Mouse (Mus musculus) lung, postnatal 25 days (tissue): ENCODE results near the gene Ube2n.

Experiments used
- DNase-seq: peaks from one replicate; pipeline ENCODE4 v3.0.0; 2022; ENCODE audit warnings: low spot score

Gene Ube2n

DNA sequence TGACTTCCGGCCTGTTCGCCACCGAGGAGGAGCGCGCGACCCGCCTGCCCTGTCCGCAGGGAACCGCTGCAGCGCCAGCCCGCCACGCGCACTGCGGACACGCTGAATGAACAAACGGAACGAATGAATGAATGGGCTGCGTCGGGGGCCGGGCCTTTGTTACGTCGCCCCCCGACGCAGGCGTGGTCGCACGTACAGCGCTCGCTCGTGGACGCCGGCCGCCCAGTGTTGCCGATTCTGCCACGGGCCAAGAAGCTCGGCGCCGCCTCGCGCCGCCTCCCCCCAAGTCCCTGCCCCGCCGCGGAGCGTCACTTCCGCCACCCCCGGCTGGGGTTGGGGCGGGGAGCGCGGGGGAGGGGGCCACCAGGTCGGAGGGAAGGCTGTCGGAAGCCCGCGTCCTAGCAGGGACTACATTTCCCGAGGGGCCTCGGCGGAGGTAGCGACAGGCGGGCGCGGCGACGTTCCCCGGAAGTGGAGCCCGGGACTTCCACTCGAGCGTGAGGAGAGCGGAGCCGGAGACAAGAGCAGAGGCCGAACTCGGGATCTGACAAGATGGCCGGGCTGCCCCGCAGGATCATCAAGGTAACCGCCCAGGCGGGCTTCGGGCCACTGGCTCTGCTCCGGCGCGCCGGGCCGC, at the start of gene Ube2n:
Ube2n (plus strand) TSS at position 490 of the 637 bp plus-strand sequence.
- peak; percentile 98 for DNase-seq

DNA sequence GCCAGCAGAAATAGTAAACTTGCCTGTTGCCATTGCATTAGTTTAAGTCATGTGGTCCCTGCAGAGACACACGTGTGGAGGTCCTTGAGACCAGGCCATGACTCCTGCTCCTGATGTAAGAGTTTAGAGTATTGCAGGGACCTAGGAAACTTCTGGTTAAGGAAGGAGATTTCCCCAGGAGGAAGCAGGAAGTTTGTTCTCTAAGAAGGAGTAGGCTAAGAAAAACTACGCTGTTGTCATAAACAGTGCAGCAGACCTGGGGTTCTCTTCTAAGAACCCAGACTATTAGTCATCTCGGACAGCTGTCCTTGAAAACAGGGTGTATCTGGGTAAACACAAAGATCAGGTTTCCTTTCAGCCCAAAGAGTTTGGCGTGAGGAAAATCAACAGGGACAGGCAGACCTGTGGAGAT, 49.5 kb upstream of the Ube2n start:
- DNase-seq, result peak; percentile 43

DNA sequence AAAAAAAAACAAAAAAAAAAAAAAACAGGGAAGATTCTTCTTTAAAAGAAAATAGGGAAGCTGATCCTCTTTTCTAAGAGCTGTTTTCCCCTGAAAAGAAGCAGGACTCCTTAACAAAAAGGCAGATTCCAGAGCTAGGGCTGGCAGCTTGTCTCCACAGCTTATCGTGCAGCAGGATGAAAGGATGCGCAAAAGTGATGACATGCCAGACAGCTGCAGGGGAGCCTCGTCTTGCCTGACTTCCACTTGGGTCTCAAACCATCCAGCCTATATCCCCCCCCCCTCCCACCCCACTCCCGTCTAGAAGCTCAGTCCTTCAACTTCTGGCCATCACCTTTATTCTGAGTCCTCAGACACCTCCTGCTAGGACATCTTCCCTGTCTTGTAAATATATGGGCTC, 46.1 kb upstream of the Ube2n start:
- DNase-seq, result no peak

DNA sequence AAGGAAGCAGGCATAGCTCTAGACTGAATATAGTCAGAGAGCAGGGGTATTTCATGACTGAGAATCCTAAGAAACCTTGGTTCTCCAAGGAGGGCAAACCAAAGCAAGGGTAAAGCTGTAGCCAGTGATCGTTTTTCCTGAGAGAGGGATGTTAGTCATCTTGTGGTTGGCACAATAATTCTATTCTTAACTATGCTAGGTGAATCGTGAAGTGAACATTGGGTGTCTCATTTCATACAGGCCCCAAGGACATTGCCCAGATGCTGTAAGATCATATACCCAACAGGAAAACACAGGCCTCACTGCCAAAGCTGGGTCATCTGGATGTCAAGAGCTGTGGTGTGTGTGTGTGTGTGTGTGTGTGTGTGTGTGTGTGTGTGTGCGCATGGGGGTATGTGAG, 43.8 kb upstream of the Ube2n start:
- DNase-seq, result no peak

DNA sequence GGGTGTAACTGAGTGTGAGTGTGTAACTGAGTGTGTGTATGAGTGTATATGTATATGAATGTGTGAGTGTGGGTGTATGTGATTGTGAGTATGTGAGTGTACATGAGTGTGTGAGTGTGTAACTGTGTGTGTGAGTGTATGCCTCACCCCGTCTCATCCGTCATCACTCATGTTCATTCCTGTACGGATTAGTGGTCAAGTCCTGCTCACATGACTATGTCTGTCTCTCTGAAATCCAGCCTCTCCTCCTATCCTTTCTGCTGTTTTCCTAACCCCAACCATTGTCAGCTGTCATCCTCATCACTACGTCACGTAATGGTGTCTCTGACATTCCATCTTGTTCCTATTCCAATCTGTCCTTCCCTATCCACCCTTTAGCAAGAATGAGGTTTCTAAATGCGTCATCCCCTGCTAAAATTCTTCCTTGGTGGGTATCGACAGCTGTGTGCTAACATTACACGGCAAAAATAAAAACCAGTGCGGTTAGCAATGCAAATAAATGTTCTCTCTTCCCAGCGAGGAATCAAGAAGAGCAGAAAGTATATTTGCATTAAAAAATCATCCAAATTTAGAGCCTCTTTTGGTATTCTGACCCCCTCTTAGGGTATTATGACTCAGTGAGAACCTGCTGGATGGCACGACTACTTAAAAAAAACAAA, 42.9 kb upstream of the Ube2n start:
- DNase-seq, result no peak

DNA sequence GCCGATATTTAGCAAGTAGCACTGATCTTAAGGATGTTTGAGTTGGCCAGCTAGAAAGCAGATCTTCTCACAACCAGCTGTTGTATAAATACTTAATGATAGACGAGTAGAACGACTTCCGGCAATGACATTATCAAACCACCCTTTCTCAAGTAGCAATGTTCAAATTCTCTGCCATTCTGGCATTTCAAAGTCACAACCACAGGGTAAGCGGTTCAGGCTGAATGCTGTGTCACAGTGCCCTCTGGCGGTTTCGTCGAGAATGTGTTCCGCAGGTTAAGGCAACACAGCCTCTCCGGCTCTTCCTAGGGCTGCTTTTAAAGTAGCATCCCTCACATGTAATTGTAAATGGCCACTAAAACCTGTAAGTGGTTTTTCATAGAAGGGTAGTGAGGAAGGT, 39.0 kb upstream of the Ube2n start:
- DNase-seq, result peak; percentile 90

DNA sequence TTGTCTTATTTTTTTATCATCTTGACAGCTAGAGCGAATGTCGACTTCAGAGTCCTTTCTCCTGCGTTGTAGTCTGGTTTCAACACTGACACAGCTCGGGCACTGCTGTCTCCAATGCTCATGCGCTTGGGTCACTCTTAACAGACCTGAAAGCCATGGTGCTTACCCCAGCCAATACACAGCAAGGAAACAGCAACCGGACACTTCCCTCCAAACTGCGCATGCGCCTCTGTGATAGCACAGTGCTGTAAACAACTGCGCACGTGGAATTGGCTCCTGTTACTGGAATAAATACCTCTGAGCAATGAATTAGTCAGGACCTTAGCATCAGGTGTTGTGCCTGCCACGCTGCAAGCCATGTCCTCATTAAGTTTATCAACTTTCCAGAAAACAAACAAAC, 37.4 kb upstream of the Ube2n start:
- no peak for DNase-seq

DNA sequence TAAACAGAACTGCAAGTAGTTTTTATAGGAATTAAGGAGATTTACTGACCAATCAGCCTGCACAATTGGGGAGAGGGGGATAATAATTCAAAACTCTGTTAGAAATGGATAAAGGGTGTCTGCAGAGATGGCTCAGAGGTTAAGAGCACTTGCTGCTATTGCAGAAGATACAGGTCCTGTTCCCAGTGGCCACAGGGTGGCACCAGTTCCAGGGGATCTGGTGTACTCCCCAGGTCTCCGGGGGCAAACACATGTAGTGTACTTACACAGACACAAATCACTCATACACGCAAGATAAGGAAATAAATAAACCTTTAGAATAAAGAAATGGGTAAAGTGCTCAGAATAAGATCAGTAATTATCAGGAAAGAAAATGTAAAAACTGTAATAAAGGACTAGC, 25.3 kb upstream of the Ube2n start:
- peak; percentile 11 for DNase-seq

DNA sequence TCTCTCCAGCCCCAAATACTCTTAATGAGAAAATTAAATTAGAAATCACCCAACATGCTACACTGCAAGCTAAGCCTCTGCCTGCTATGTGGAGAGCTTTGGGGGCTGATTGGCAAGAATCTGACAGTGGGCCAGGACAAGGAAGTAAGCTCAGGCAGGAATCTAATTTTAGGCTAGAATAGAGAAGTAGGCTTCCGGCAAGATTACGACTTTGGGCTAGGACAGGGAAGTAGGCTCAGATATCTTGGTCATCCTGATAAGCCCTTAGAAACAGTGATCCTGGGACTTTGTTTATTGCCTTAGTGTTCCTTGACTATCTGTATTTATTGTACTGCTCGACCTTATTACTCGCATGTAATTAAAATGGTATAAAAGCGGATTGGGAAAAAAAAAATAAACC, 20.7 kb upstream of the Ube2n start:
- no peak for DNase-seq

DNA sequence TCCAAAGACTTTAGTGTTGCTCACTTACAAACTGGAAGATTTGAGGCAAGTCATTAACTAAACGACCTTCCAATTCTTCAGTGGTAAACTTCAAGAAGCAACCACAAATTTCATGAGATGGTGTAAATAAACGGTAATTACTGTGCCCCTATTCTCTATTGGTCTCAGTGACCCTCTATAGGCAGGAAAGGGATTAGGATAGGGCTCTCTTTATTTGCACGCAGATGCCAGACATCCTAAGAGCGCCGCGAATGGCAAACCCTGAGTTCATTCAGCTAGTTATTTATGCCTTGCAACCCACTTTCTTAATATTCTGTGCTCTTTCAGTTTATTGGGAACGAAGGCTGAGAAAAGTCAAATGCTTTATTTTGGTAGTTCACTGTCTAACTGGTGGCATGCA, 13.9 kb upstream of the Ube2n start:
- no peak for DNase-seq

DNA sequence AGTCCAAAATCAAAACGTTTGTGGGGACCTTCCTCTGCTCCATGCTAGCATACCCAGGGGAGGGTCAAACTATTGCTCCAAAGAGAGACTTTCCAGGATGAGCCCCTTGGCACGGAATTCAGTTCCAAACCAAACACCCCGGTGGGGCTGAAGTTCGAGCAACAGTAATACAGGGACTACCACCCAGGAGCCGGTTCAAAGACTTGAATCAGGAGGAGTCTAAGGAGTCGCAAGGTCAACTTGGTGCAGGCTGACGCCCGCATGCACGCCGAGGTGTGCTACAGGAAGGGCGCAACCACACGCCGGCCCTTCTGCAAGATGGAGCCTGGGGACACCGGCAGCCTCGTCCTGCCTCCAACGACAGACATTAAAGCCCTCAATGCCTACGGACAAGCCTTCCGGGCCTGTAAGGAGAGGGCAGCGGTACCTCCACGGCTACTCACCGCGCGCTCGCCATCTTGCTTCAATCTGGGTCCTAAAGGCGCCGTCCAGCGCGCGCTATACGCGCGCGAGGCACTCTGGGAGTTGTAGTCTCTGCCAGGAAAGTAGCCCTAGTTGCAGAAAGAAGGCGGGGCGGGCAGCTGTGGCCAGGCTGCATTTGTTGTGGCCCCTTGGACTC, 13.4 kb upstream of the Ube2n start, which contains the start of gene Mrpl42:
Mrpl42 (minus strand) TSS at position 478 of the 619 bp plus-strand sequence.
- peak; percentile 84 for DNase-seq

DNA sequence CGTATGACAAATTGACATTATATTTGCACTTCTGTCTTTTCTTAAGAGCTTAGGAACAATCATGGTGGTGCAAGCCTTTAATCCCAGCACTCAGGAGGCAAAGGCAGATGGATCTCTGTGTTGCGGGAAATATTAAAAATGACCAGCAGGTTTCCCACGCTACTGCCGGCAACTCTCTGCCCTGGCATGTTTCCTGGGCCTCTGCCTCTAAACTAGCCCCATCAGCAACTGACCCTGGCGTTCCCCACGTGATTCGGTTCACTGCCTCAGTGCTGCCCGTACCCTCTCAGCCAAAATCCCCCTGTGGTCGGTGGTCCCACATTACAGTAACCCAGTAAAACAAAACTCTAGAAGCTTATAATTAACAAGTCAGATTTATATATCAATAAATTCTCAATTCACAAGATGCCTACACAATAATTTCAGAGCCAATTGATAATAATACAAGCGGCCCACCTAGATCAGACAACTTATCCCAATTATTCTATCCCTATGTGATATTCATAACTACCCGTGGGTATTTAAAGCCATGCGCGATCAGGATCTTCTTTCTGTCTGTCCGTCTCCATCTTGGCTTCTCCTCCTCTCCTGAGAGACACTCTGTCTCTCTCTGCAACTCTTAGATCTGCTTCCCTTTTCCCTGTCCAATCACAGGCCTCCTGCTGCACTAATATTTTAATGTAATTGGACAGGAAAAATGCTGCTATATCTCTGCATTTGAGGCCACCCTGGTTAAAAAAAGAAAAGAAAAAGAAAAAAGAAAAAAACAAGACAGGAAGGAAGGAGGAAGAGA, 11.3 kb upstream of the Ube2n start:
- no peak for DNase-seq

DNA sequence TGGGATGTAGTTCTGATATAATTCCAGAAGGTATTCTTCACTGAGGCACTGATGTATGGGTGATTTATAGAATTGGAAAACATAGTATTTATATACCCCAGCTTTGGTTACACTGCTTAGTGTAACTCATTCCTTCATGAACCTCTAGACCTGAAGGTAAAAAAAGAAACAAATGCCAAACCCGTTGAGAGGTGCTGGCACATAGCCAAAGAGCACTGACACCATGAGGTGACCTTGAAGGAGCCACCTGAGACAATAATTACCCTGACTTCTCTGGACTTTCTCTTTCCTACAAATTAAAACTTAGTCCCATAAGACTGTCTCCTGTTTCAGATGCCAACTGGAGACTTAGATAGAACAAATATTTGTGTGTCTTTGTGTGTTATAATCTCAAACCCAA, 10.6 kb upstream of the Ube2n start:
- DNase-seq, result no peak

DNA sequence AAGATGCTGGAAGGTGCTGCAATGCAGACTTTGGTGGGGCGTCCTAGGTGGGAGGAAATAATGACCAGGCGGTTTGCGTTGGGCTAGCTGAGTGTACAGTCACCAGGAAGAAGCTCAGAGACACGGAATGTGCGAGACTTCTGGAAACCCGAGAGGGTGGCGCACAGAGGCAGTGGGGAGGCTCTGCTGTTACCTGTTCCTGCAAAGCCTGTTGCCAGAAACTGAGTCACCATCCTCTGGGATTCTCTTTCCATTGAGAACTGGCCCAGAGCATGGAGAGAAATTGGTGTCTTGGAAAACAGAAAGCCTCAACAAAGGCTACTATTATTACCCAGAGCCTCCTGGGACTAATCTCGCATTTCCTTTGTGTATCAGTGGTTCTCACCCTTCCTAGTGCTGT, 6.8 kb upstream of the Ube2n start:
- DNase-seq, result no peak

DNA sequence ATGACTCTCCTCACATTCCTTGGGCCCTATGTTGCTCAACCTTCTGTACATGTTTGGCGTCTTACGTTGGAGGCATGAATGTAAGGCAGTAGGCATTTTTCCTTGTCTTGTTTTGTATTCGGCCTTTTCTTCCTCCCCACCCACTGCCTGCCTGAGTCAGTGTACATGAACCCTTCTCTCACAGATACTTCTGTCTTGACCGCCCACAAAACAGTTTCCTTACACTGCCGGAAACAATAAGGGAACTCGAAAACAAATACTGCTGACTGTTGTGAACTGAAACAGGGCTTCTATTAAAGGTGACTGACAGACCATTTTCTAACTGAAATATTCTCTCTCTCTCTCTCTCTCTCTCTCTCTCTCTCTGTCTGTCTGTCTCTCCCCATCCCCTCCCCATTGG, 6.2 kb upstream of the Ube2n start:
- peak; percentile 17 for DNase-seq

DNA sequence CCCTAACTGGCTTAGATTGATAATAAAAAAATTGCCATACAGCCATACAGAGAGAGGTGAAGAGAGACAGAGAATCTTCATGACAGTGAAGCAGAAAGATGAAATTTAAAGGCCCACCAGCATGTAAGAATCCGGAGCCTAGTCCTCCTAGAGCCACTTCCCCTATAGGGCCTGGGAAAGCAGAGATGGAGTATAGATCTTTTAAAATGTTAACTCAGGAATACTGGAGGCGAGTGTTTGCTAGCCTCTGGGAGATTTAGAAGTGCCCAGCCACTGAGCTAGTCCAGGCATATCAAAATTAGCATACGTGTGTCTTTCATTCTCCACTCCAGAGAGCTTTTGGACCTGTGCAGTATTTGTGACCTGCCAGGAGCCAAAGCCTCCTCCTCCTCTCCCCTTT, 5.7 kb upstream of the Ube2n start:
- DNase-seq, result no peak

DNA sequence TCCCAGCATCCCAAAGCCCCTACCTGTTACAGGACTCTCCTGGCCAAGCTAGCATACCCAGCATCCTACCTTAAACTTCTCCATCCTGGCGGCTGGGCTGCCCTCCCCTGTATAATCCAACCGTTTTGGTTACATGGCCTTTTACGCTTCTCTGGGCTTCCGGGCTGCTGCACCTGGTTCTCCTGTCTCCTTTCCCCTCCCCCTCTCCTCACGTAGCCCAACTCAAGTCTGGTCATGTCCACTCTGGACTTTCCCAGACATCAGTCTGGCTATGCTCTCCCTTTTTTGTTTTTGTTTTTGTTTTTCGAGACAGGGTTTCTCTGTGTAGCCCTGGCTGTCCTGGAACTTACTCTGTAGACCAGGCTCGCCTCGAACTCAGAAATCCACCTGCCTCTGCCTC, 2.3 kb upstream of the Ube2n start:
- DNase-seq, result no peak

DNA sequence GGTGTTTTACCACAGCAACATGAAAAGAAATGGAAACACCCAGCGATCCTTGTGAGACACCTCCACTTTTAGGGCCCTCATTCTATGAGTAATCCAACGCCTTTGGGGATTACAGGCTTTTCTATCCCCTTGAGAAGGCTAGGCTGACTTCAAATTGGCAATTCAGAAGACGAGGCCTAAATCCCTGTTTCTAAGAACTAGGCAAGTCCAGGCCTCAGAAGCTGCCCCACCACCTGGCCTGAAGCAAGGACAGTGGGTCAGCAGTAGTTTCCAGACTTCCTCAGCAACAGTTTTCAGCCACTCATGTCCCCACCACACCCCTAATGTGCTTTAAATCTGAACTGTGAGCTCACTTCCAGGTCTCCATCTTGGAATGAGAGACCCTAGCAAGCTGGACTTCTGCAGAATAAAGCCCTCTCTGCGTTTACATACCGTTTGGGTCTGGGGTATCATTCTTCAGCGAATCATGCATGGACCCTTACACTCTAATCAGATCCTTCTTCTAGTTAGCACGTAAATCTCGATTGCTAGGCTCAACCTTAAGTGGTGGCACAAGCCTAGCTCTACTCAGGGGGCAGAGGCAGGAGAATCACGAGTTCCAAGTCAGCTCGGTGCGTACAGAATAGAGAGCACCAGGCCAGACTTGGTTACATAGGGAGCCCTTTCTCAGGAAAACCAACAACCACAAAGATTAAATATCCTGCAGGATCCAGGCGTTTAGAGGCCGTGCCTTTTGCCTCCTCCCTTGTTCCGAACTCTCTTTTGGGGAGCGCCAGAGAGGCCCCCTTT, 983 bp upstream of the Ube2n start:
- DNase-seq, result no peak

DNA sequence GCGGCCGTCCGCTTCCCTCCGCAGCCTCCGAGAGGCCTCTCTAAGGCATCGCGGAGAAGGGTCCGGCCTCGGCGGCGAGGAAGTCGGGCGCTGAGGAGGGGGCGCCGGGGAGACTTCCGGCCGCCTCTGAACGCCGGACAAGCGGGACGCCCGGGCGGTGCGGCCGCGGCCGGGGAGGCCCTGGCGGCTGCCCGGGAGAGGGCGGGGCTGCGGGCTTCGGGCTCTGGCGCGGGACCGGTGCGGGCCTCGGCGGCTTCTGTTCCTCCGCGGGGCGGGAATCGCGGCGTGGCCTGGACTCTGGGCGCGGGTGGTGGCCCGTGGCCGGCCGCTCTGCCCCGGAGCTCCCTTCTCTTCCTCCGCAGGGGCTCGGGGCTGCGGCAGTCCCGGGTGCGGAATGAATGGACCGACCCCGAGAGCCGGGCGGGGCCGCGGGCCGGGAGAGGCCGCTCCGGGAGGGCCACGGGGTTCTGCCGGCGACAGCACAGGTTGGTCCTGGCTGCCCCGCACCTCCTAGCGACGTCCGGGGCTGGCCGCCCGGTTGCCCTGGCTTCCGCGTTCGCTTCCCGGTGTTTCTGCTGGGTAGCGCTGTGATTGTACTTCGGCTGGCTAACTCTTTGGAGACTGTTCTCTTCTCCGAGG, 467 bp downstream of the Ube2n start:
- DNase-seq, result peak; percentile 21

DNA sequence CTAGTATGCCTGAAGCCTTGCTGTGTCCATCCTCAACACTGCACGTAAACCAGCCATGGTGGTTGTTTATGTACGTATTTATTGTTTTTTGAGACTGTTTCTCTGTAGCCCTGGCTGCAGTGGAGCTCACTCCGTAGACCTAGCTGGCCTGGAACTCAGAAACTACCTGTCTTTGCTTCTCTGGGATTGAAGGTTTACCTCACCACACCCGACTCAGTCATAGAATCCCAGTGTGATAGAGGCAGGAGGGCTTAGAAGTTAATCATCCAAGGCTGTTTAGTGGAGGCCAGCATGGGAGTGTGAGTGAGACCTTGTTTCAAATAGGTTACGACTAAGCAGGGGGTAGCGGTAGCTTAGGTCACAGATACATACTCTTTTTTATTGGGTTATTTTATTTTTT, 2.7 kb downstream of the Ube2n start:
- no peak for DNase-seq

DNA sequence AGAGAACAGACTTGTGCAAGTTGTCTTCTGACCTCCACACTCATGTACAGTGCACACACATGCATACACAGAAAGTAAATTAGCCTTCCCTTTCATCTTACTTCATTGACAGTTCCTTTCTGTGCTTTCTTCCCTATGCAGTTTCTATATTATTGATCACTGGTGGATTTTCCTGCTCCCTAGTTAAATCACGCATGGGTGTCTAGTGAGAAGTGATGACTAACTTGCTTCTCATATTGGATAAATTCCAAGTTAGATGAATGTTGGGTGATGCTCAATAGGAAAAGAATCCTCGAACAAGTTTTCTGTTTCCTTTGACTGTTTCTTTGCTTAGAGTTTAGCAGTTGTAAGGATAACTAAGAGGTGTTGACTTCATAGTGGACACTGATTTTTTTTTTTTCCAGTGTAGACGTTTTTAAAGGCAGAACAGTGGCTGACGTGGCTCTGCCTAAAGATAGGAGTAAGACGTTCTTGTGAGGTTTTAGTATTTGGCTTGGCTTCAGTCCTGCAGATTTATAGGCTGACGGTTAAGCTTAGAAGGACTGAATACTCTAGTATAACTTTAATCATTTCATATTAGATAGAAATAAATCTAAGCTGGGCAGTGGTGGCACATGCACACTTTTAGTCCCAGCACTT, 10.2 kb downstream of the Ube2n start:
- no peak for DNase-seq
